Mouse (Mus musculus) stomach, embryonic 14.5 days (tissue): Measurements from ENCODE around the gene Psmd6. TPM values are rescaled to one million over a fixed set of nuclear protein-coding genes. Genes with fewer than 3 reads are reported as not detected.

Experiments used
- ATAC-seq: fragments of 200-750 bp; cut with Nextera tagmentation; 2 replicates; pipeline ENCODE4 v1.8.0; 2017; ENCODE audit warnings: low read depth, moderate TSS enrichment; ENCODE audit not compliant: insufficient number of reproducible peaks, insufficient read depth, low FRiP score
- H3K27ac ChIP-seq: fragments of 300-500 bp; sonication (generic); 2 replicates; pipeline ENCODE4 v1.5.1; 2014; ENCODE audit warnings: mild to moderate bottlenecking, low read length, moderate library complexity, mixed read lengths
- H3K27me3 ChIP-seq: fragments of 300-500 bp; sonication (generic); 2 replicates; pipeline ENCODE4 v1.6.1; 2014; ENCODE audit warnings: low read length, control low read depth, mixed read lengths; ENCODE audit not compliant: control insufficient read depth, insufficient read depth
- H3K36me3 ChIP-seq: fragments of 300-500 bp; sonication (generic); 2 replicates; pipeline ENCODE4 v1.6.1; 2014; ENCODE audit warnings: mild to moderate bottlenecking, control low read depth, low read length, moderate library complexity, mixed read lengths; ENCODE audit not compliant: control insufficient read depth, insufficient read depth
- H3K4me1 ChIP-seq: fragments of 300-500 bp; sonication (generic); 2 replicates; pipeline ENCODE4 v1.6.1; 2014; ENCODE audit warnings: low read length, control low read depth, mixed read lengths; ENCODE audit not compliant: control insufficient read depth, insufficient read depth
- H3K4me2 ChIP-seq: fragments of 300-500 bp; sonication (generic); replicated peaks from 2 replicates; pipeline ENCODE4 v1.6.1; 2014; ENCODE audit warnings: low read depth, low read length, control low read depth
- H3K4me3 ChIP-seq: fragments of 300-500 bp; sonication (generic); 2 replicates; pipeline ENCODE4 v1.5.1; 2014; ENCODE audit warnings: low read depth, low read length, control low read depth
- H3K9ac ChIP-seq: fragments of 300-500 bp; sonication (generic); replicated peaks from 2 replicates; pipeline ENCODE4 v1.6.1; 2014; ENCODE audit warnings: low read depth, mild to moderate bottlenecking, control low read depth, low read length, moderate library complexity, mixed read lengths
- H3K9me3 ChIP-seq: fragments of 300-500 bp; sonication (generic); 2 replicates; pipeline ENCODE4 v1.6.1; 2016; ENCODE audit warnings: low read depth, low read length, control low read depth; ENCODE audit not compliant: control insufficient read depth
- WGBS: fragments of 180-500 bp; shearing (Covaris S2); extraction: QIAGEN DNeasy Blood & Tissue Kit; methylation state at CpG from one replicate; pipeline ENCODE4 v1.1.7; 2014; 5-methylcytosine and 5-hydroxymethylcytosine counted together
- polyA plus RNA-seq: library from polyadenylated mRNA; unstranded; fragments of >200 nt; fragmentation: Nextera tagmentation; extraction: Ambion mirVana; gene quantifications from 2 replicates; pipeline ENCODE4 v1.2.1, GENCODE M21; 2014

Psmd6 gene
- polyA plus RNA-seq: 209 and 237 TPM in 2 replicates

DNA sequence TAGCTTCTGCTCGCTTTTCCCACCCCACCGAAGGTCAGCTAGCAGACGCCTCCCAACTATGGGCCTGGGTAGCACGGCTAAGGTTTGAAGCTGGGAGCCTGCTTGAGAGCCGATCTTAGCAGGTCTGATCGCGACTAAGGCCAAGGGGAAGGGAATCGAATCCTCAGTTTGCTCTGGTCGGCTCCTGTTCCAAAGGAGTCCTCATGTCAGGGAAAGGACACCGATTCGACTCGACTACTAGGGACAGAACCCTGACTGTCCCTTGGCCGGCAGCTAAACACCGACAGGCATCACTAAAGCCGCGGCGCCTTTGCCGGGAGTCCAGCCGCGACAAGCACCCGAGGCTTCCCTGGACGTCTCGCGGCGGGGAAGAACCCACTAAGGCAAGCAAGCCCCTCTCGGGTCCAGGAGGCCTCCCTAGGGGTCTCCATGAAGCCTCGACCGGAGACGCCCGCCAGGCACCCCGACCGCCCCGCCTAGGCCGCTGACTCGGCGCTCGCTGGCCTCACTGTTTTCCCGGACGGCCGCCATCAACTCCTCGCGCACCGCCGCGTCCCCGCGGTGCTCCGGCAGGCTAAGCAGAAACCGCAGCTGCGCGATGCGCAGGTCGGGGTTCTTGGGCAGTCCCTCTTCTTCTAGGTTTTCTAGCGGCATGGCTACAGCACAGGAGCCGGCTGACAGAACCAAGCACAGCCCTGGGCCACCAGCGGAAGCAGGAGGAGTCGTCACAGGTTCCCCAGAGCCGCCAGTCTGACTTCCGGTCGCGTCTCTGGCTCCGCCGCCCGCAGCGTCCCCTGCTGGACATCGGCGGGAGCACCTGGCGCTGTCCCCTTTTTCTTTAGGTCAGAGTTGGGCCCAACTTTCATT lies at the start of gene Psmd6:
Psmd6 (minus strand) TSS at position 755 of the 867 bp plus-strand sequence.
- ATAC-seq: peak; percentile 95
- Histone ChIP-seq H3K4me1 (peaks cover 7% of the 10 kb centered on the region; the same call in 1 of the 2 replicates), H3K4me2 (peak within 1 kb of the TSS; percentile 83), H3K9me3 (no peaks in the 10 kb centered on the region), H3K9ac (peak within 1 kb of the TSS; percentile 62), H3K27me3 (no peaks in the 10 kb centered on the region), H3K27ac (no peak within 1 kb of the TSS; the same call in 1 of the 2 replicates), H3K4me3 (peak within 1 kb of the TSS; percentile 66), H3K36me3 (peaks cover 16% of the 10 kb centered on the region)
- WGBS: under 1% methylated on average over 68 of the region's 68 CpGs

DNA sequence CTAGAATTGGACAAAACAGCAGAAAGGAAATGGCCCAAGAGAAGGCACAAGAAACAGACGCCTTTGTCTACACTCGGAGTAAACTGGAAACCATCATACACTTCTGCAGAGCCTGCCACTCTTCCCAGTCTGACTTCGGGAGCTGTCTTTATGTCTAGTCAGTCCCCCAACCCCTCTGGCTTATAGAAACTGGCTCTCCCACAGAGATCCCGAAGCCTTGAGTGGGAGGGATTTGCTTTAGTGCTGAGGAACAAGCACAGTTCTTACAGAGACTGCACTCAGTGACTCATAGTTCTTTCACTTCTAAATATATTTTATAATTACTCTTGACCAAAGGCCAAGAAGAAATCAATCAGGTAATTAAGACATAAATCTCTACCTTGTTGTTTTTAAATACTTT lies 10.1 kb downstream of the Psmd6 start:
- Histone ChIP-seq H3K36me3 (peaks cover 42% of the 10 kb centered on the region), H3K27ac (no peak overlapping the region), H3K4me3 (no peak overlapping the region), H3K27me3 (no peaks in the 10 kb centered on the region), H3K4me2 (no peak overlapping the region), H3K9ac (no peak overlapping the region), H3K9me3 (no peaks in the 10 kb centered on the region), H3K4me1 (no peaks in the 10 kb centered on the region)
- no peak for ATAC-seq
- WGBS: 81% methylated on average over 4 of the region's 4 CpGs

DNA sequence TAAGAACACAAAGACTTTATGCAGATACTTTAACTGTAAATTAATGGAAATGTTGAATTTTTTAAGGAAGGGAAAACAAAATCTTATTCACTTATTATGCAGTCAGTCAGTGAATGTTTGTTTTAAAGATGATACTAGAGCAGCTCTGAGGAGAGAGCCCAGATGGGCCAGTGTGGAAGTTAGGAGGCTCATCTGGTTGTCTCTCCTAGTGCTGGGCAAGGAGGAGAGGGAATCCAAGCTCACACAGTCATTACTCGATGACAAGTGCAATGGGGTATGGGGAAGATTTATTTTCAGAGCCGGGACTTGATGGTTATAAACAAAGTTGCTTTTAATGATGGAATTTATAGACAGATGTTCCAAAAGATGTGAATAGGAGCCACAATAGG lies 15.9 kb downstream of the Psmd6 start:
- no peak overlapping the region for H3K9ac ChIP-seq
- H3K36me3 ChIP-seq: peaks cover 23% of the 10 kb centered on the region
- no peaks in the 10 kb centered on the region for H3K9me3 ChIP-seq
- WGBS: 63% methylated on average over 2 of the region's 2 CpGs
- no peaks in the 10 kb centered on the region for H3K27me3 ChIP-seq
- ATAC-seq: no peak
- no peaks in the 10 kb centered on the region for H3K4me1 ChIP-seq
- H3K4me3 ChIP-seq: no peak overlapping the region
- H3K27ac ChIP-seq: no peak overlapping the region
- H3K4me2 ChIP-seq: no peak overlapping the region

DNA sequence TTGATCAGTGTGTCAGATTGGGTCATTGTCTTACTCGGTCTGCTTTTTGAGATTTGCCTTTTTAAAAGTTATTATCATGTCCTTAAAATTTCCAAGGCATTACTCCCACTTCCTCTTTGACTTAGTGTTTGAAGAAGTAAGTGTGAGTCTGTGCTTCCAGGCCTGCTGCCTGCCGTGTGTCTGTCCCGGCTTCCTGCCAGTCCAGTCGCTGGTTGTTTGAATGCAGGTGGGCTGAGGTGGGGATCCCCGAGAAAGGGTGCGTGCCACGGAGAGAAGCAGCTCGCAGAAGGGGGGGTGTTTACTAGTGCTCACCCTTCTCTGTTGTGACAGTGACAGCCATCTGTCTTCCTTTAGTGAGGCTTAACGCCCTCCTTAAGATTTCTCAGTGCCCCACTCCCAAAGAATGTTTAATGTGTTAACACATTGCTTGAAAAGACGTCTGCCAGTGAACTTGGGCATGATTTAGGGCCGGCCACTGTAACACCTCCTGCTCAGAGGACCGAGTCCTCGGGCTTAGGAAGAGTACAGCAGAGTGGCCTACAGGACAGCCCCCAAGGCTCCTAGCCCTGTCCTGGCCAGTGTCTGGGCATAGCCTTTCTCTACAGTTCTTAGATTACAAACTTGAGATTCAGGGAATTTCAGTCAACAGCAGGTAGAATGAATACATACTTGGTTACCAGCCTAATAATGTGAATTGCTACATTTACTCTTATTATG lies 16.4 kb downstream of the Psmd6 start:
- WGBS: 46% methylated on average over 13 of the region's 13 CpGs
- peaks cover 26% of the 10 kb centered on the region for H3K36me3 ChIP-seq
- ATAC-seq: no peak
- no peak overlapping the region for H3K4me2 ChIP-seq
- no peak overlapping the region for H3K27ac ChIP-seq
- H3K4me3 ChIP-seq: no peak overlapping the region
- H3K4me1 ChIP-seq: no peaks in the 10 kb centered on the region
- no peaks in the 10 kb centered on the region for H3K9me3 ChIP-seq
- no peaks in the 10 kb centered on the region for H3K27me3 ChIP-seq
- H3K9ac ChIP-seq: no peak overlapping the region

DNA sequence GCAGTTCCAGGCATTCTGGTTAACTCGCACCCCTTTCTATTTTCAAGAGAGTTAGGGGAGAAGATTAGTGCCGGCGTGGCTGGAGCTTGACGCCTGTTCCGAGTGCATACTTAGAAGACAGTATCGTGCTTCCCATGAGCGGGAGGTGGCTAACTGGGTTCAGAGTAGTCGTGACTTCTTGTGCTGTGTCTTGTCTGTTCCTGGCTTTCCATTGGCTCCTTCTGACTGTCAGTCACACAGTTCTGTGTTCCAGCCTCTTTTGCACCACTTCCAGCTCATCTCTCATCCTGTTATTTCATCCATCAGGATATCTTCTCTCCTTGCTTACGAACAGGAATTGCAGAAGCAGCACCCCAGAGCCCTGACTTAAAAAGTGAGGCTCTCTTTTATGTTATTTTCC lies 19.5 kb downstream of the Psmd6 start:
- 87% methylated on average over 9 of the region's 9 CpGs for WGBS
- no peak overlapping the region for H3K4me3 ChIP-seq
- peaks cover 22% of the 10 kb centered on the region for H3K36me3 ChIP-seq

DNA sequence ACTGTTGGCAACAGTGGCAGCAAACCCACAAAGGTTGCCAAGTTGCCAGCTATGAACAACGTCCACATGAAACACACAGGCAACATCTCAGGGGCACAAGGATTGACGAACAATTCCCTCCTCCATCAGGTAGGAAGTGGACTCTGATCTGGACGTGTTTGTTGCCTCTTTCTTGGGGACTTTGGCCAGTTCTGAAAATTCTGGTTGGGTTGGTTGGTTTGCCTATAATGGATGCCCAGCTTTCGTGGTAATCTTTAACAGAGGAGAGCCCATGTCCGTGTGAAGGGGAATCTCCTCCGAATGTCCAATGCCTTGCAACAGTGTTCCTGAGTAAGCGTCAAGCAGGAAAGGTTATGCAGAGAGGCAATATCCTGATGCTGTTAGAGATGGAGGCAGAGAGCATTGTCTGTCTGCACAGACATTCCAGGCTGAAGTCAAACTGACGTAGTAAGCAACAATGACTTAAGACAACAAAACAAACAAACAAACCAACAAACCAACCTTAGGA lies 20.0 kb downstream of the Psmd6 start:
- WGBS: 89% methylated on average over 8 of the region's 8 CpGs
- peaks cover 23% of the 10 kb centered on the region for H3K36me3 ChIP-seq
- ATAC-seq: no peak
- no peak overlapping the region for H3K4me2 ChIP-seq
- H3K9me3 ChIP-seq: no peaks in the 10 kb centered on the region
- H3K9ac ChIP-seq: no peak overlapping the region
- no peaks in the 10 kb centered on the region for H3K27me3 ChIP-seq
- no peak overlapping the region for H3K4me3 ChIP-seq
- no peak overlapping the region for H3K27ac ChIP-seq
- H3K4me1 ChIP-seq: no peaks in the 10 kb centered on the region

More for the DNA sequence above, 19.5 kb downstream of the Psmd6 start:
- no peak overlapping the region for H3K4me2 ChIP-seq
- H3K27me3 ChIP-seq: no peaks in the 10 kb centered on the region
- H3K4me1 ChIP-seq: no peaks in the 10 kb centered on the region
- ATAC-seq: no peak
- H3K9me3 ChIP-seq: no peaks in the 10 kb centered on the region
- no peak overlapping the region for H3K9ac ChIP-seq
- H3K27ac ChIP-seq: no peak overlapping the region

DNA sequence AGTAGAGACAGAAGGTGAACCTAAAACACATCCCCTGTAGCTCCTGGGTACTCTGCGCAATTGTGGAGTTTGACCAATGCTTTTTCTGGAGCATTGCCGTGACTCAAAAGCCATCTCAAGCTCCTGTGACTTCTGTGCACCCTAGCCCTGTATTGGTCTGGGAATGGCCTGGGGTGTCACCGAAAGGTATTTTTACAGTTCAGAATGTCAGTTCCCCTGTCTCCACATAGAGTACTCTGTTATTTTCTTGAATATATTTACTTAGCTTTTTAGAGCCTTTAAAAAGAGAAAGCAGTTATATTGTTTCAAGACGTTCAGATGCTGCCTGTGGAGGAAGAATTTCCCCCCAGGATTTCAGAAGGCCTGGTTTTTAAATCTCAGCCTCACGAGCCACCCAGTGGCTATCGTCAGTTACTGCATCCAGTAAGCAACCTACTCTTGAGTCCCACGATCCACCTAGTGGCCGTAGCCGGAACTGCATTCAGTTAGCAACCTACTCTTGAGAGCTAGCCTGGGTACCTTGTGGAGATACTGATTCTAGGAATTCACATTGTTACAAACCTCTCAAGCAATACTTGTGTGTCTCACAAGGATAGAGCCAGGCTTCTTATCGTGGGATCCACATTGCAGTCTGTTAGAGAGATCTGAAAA lies 22.3 kb downstream of the Psmd6 start:
- H3K9ac ChIP-seq: no peak overlapping the region
- peak; percentile 59; the same call in 1 of the 2 replicates for ATAC-seq
- H3K27ac ChIP-seq: no peak overlapping the region
- no peaks in the 10 kb centered on the region for H3K4me1 ChIP-seq
- 30% methylated on average over 10 of the region's 10 CpGs for WGBS
- peaks cover 31% of the 10 kb centered on the region for H3K36me3 ChIP-seq
- H3K4me3 ChIP-seq: no peak overlapping the region
- H3K27me3 ChIP-seq: no peaks in the 10 kb centered on the region
- no peaks in the 10 kb centered on the region for H3K9me3 ChIP-seq
- no peak overlapping the region for H3K4me2 ChIP-seq

DNA sequence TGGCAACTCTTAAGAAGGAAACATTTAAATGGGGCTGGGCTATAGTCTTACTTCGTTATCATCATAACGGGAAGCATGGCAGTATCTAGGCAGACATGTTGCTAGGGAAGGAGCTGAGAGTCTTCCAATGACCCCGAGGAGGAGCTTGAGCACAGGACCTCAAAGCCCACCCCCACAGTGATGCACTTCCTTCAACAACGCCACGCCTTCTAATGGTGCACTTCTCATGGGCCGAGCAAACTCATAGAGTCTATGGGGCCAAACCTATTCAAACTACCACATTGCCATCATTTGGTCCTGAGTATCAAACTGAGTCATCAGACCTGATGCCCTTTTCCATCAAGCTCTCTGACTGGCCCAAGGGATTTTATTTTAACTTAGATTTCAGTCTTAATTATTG lies 30.2 kb downstream of the Psmd6 start:
- Histone ChIP-seq H3K4me1 (no peaks in the 10 kb centered on the region), H3K9me3 (no peaks in the 10 kb centered on the region), H3K36me3 (peaks cover 17% of the 10 kb centered on the region), H3K4me2 (no peak overlapping the region), H3K9ac (no peak overlapping the region), H3K27ac (no peak overlapping the region), H3K27me3 (no peaks in the 10 kb centered on the region), H3K4me3 (no peak overlapping the region)
- ATAC-seq: no peak
- WGBS: 96% methylated on average over 6 of the region's 6 CpGs
